Mouse (Mus musculus) MEL (cell line): ENCODE data around the gene Parp8.

Experiments
- CTCF ChIP-seq, 3 experiments: IDR thresholded peaks in 2 of 3; conservative IDR thresholded peaks in 1 of 3; 2 replicates each; pipeline ENCODE4 v1.5.1; 2011 to 2012; ENCODE audit warnings: low read length in 3 of 3, low read depth in 2 of 3, mild to moderate bottlenecking in 2 of 3, improper control_type of control experiment in 1 of 3, inconsistent platforms in 1 of 3, mixed read lengths in 1 of 3, moderate library complexity in 1 of 3; ENCODE audit not compliant: control insufficient read depth in 1 of 3, insufficient read depth in 1 of 3, poor library complexity in 1 of 3, severe bottlenecking in 1 of 3
- ETS1 ChIP-seq: IDR thresholded peaks from 2 replicates; pipeline ENCODE4 v1.6.1; 2012; ENCODE audit warnings: low read depth, mild to moderate bottlenecking, inconsistent platforms, low read length, improper control_type of control experiment, moderate library complexity
- MAFK ChIP-seq: IDR thresholded peaks from 2 replicates; pipeline ENCODE4 v1.6.1; 2011; ENCODE audit warnings: low read depth, mild to moderate bottlenecking, low read length, improper control_type of control experiment, borderline replicate concordance
- POLR2A ChIP-seq, 2 experiments: IDR thresholded peaks; 2 replicates each; pipeline ENCODE4 v1.6.1; 2011 to 2012; ENCODE audit warnings: low read length in 2 of 2, mild to moderate bottlenecking in 2 of 2, control low read depth in 1 of 2, improper control_type of control experiment in 1 of 2, low read depth in 1 of 2, moderate library complexity in 1 of 2; ENCODE audit not compliant: control insufficient read depth in 1 of 2, insufficient read depth in 1 of 2, poor library complexity in 1 of 2
- SIN3A ChIP-seq: IDR thresholded peaks from 2 replicates; pipeline ENCODE4 v1.6.1; 2012; ENCODE audit warnings: low read length, improper control_type of control experiment, inconsistent platforms
- SMC3 ChIP-seq: IDR thresholded peaks from 2 replicates; pipeline ENCODE4 v1.6.1; 2011; ENCODE audit warnings: low read depth, low read length, improper control_type of control experiment
- TAL1 ChIP-seq: IDR thresholded peaks from 2 replicates; pipeline ENCODE4 v1.6.1; 2012; ENCODE audit warnings: mild to moderate bottlenecking, inconsistent platforms, low read length, moderate library complexity, mixed read lengths

DNA sequence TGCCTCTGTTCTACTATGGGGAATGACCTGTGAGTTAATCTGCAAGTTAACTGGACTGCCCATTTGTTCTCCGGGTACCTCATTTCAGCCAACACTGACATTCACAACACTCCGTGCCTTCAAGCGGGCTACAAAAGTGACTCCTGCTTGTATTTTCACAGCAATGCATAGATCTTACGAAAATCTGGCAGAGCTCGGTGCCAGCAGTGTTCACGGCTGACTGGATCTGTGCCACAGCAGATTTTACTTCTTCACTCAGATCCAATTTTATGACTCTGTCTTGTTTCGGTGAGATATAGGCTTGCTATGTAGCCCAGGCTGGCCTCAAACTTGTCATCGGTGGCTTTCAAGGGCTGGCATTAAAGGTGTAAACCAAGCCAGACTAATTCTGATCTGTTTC lies 15.2 kb downstream of the Parp8 start:
- no peak for TF ChIP-seq SIN3A
- no peak for TF ChIP-seq TAL1
- TF ChIP-seq POLR2A (IDR thresholded peaks at IDR 0.05; ENCODE audit: control insufficient read depth in 1 of 2, insufficient read depth in 1 of 2, low read depth in 1 of 2, low read length in 2 of 2, poor library complexity in 1 of 2): no peak
- TF ChIP-seq MAFK: no peak
- TF ChIP-seq ETS1: no peak
- TF ChIP-seq SMC3: no peak
- no peak for TF ChIP-seq CTCF (IDR thresholded peaks at IDR 0.05 in 2 of 3, conservative IDR thresholded peaks at IDR 0.05 in 1 of 3; ENCODE audit: control insufficient read depth in 1 of 3, insufficient read depth in 1 of 3, low read depth in 2 of 3, low read length in 3 of 3, poor library complexity in 1 of 3, severe bottlenecking in 1 of 3)
